Mouse (Mus musculus): ENCODE data around the gene Grm3.

DNA sequence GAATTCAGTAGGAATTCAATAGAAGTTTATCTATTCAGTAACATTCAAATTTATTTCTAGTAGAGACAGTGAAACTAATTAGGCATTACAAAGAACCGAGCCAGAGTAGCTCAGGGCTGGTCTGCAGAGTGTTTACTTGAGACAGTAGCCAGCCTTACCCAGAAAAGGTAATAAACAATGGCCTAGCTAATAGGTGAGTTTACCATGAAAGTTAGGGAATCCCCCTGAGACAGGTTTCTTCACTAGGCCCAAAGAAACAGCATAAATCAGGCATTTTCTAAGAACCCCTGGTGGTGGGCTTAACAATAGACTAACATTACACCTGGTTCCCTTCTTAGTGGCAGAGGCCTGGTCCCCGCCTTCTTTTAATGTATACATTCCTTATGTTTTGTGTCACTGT, 30.8 kb upstream of the Grm3 start:
- no peak for TF ChIP-seq EP300 (IDR thresholded peaks at IDR 0.05)
- TF ChIP-seq CTCF (IDR thresholded peaks at IDR 0.05): no peak
